ENCODE assay signal across 31 mouse cellular contexts in the genomic region with DNA sequence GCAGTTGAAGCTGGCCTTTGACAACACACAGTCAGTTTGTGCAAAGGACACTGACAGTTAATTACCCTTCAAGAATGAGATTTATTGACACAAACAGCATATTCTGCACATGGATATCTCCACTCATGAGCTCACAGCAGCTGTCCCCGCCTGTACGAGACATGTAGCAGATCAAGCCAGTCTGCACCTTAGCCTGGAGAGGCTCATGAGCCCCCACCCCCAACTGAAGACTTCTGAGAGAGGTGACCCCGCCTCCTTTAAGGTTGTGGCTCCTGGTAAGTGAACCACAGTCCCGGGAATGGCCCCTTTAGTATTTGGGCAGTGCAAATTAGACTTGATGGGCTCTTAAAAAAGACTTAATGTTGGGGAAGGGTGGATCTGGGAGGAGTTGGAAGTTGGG. TPM values are rescaled to one million over a fixed set of nuclear protein-coding genes. Genes with fewer than 3 reads are reported as not detected.
"Had no signal": no experiment of that assay in that cellular context is flagged by ENCODE, and none has a peak within 500 bp of the region (broad histone marks: within the 10 kb centered on the region; RNA-seq: fewer than 3 reads in every experiment).

No protein-coding gene starts in this region.

- H3K9ac ChIP-seq: heart, embryonic 13.5 days; heart, embryonic 15.5 days; hindbrain, embryonic 13.5 days; hindbrain, embryonic 15.5 days; limb, embryonic 12.5 days had no signal

- H3K27ac ChIP-seq: heart, adult 2 months; heart, embryonic 13.5 days; heart, embryonic 15.5 days; hindbrain, embryonic 13.5 days; hindbrain, embryonic 15.5 days; hindbrain, postnatal 0 days; limb, embryonic 12.5 days had no signal

- ATAC-seq: forebrain, embryonic 16.5 days; hindbrain, postnatal 0 days; intestine, embryonic 16.5 days had no signal

- H3K36me3 ChIP-seq: heart, embryonic 13.5 days; heart, embryonic 15.5 days; hindbrain, embryonic 13.5 days; hindbrain, embryonic 15.5 days; limb, embryonic 12.5 days had no signal

- H3K9me3 ChIP-seq: heart, embryonic 13.5 days; heart, embryonic 15.5 days; hindbrain, embryonic 13.5 days; hindbrain, embryonic 15.5 days; limb, embryonic 12.5 days had no signal

- DNase-seq: gastrocnemius, postnatal 14 days; gastrocnemius, postnatal 36 days; heart, adult 11 months; heart, adult 2 months; heart, postnatal 14 days; heart, postnatal 36 days; kidney, adult 11 months; kidney, postnatal 14 days; layer of hippocampus, adult 9-11 months; layer of hippocampus, postnatal 36 days; left cerebral cortex, postnatal 4 days; liver had no signal

- H3K4me3 ChIP-seq: heart, adult 2 months; heart, embryonic 13.5 days; heart, embryonic 15.5 days; hindbrain, embryonic 13.5 days; hindbrain, embryonic 15.5 days; limb, embryonic 12.5 days had no signal

- H3K4me2 ChIP-seq: heart, embryonic 11.5 days; heart, embryonic 13.5 days; heart, embryonic 15.5 days; hindbrain, embryonic 13.5 days; hindbrain, embryonic 15.5 days; limb, embryonic 12.5 days; liver, embryonic 11.5 days had no signal

- H3K27me3 ChIP-seq: heart, embryonic 13.5 days; hindbrain, embryonic 13.5 days; hindbrain, embryonic 15.5 days; limb, embryonic 12.5 days had no signal

RNA-seq across cellular contexts. Expression of gene Cyp24a1, which starts 48.8 kb away (rescaled TPM):
- polyA plus RNA-seq: gonadal fat pad, adult 2 months; heart, adult 2 months; heart, embryonic 11.5 days; heart, embryonic 13.5 days; heart, embryonic 15.5 days; heart, postnatal 0 days; hindbrain, embryonic 13.5 days; intestine, embryonic 14.5 days; intestine, embryonic 16.5 days; large intestine, adult 2 months; limb, embryonic 12.5 days; liver, embryonic 11.5 days had no signal

RNA-seq across cellular contexts. Expression of gene 4930470P17Rik, which starts 56.1 kb away (rescaled TPM):
- polyA plus RNA-seq: forebrain, embryonic 16.5 days; frontal cortex, adult 2 months; gonadal fat pad, adult 2 months; heart, adult 2 months; heart, embryonic 11.5 days; heart, embryonic 13.5 days; heart, embryonic 15.5 days; heart, postnatal 0 days; hindbrain, embryonic 11.5 days; hindbrain, embryonic 13.5 days; intestine, embryonic 14.5 days; intestine, embryonic 16.5 days; kidney, adult 2 months; kidney, embryonic 16.5 days; large intestine, adult 2 months; limb, embryonic 12.5 days; limb, embryonic 14.5 days; liver, embryonic 11.5 days had no signal
